Mouse (Mus musculus) urinary bladder, postnatal 0 days (tissue): Measurements from ENCODE around the gene Sptlc2. TPM values are rescaled to one million over a fixed set of nuclear protein-coding genes. Genes with fewer than 3 reads are reported as not detected.

Experiments
- microRNA-seq: library from miRNA; unstranded; fragments of <30 nt; microRNA quantifications from one replicate; pipeline ENCODE4, GENCODE M21; 2016
- polyA plus RNA-seq: library from polyadenylated mRNA; unstranded; fragments of >200 nt; fragmentation: Nextera tagmentation; extraction: Ambion mirVana; gene quantifications from 2 replicates; pipeline ENCODE4 v1.2.1, GENCODE M21; 2015

Gene Sptlc2
- 97.7 and 114 TPM in 2 replicates for polyA plus RNA-seq

DNA sequence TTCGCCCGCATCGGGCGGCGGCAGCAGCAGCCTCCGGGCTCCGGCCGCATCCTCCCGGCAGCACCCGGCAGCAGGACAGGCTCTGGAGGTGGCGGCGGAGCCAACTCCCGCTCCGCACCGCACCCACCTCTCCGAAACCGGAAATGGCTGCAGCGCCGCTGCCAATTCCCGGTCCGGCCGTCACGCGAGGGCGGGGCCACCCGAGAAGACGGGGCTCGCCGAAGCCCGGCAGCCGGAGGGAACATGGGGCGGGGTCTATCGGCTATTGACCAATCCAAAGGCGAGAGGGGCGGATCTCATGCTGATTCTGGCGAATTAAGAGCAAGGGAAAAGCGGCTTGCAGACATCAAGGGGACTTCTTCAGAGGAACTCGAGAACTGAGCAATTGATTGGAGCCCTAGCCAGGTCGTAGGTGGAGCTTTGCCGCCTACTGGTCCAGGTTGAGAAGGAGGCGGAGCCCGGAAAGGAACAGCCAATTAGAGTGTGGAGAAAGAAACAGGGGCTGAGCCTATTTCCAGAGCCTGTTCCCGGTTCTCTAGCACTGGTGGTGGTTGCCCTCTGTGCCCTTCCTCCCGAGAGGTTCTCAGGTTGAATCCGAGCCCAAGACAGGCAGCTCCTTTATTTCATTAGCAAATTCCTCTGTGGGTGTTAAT, at the start of gene Sptlc2:
Gene Sptlc2 (minus strand): TSS at position 234 of the 653 bp plus-strand sequence.

DNA sequence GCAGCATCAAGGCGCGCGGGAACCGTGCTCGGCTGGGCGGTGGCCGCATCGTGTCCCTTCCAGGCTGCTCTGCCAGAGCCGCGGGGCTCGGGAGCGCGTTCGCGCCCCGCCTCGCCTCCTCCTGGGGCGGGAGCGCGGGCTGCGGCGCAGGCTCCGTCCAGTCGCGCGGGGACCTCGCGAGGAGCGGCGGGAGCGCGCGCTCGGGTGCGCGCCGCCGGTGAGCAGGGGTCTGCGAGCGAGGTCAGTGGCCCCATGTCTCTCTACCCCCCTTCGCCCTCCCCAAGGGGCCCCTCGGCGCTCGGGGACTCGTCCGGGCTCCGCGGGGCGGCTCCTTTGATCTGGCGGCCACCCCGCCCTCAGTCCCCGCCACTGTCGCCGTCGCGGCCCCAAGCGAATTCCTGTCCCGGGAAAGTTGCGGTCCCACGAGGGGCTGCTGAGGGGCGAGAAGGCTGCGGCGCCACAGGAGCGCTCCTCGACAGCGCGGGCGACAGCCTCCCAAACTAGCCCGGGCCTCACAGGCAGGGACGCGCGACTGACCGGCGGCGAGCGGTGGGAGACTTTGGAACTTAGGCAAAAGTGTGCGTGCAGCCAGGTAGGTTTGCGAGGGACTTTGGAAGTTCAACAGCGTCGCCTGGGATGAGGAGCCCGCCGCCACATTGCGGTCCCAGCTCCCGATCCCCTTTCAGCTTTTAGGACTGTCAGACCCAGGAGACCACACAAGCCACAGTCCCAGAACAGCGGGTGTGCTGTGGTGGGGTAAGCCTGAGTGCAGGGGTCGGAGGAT, 88.3 kb downstream of the Sptlc2 start, which contains the start of gene Ism2:
Gene Ism2 (minus strand): TSS at position 49 of the 784 bp plus-strand sequence.

DNA sequence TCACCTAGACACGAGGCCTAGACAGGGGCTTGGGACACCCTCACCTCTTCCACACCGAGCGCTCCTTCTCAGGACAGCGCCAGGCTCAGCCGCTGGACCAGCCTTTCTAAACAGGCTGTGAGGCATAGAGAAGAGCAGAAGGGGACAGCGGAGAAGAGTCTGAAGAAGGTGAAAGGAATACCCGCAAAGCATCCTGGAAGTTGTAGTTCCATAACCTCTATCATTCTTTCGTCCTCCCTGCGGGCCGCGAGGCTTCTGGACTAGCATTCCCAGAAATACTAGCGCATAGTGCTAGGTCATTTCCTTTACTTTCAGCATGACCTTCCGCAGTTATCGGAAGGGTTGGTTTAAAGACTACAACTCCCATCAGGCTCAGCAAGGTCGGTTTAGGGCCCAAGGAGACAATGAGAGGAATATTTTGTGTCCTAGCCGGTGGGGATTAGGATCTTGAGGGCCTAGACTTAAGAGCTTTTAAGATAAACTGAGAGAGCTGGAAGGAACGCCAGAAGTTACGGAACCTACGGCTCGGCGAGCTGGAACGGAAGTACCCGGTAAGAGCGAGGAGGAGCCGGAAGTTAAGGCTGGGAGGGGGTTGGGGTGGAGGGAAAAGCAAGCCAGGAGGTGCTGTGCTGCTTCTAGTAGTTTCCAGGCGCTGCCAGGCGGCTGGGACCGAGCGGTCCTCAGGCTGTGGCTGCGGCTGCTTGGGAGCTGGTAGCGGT, 121.9 kb downstream of the Sptlc2 start, which contains the start of the genes Vipas39 and Ahsa1:
Gene Vipas39 (minus strand): TSS at position 149 of the 719 bp plus-strand sequence.
Gene Ahsa1 (plus strand): TSS at position 372 of the 719 bp plus-strand sequence.

Small RNAs within 50 kb of the gene (microRNA-seq; reads per million reads assigned to microRNA genes)
- not detected for gene Gm47293
- 96.1 reads per million, percentile 46 among the genes with 10 or more reads in this experiment for gene Mir3068

Other genes starting within 250 kb of the Sptlc2 start
- 26.6 and 27.0 TPM in 2 replicates for gene Gstz1, start 241.2 kb downstream of the Sptlc2 start, polyA plus RNA-seq
- gene Pomt2, start 240.4 kb downstream of the Sptlc2 start, polyA plus RNA-seq, result 7.4 and 10.0 TPM in 2 replicates
- 0.59 and 1.0 TPM in 2 replicates for gene Samd15, start 188.6 kb downstream of the Sptlc2 start, polyA plus RNA-seq
- gene Tmed8, start 187.9 kb downstream of the Sptlc2 start, polyA plus RNA-seq, result 1.4 TPM in 2 replicates
- not detected in 2 replicates for gene Noxred1, start 149.6 kb downstream of the Sptlc2 start, polyA plus RNA-seq
- 18.4 and 19.1 TPM in 2 replicates for gene Vipas39, start 122.1 kb downstream of the Sptlc2 start, polyA plus RNA-seq
- gene Ahsa1, start 121.9 kb downstream of the Sptlc2 start, polyA plus RNA-seq, result 123 and 128 TPM in 2 replicates
- gene Ism2, start 88.7 kb downstream of the Sptlc2 start, polyA plus RNA-seq, result 0.13 and 0.31 TPM in 2 replicates
- 253 and 269 TPM in 2 replicates for gene Slirp, start 55.5 kb upstream of the Sptlc2 start, polyA plus RNA-seq
- 22.4 and 24.9 TPM in 2 replicates for gene Alkbh1, start 55.7 kb upstream of the Sptlc2 start, polyA plus RNA-seq
- gene Snw1, start 83.9 kb upstream of the Sptlc2 start, polyA plus RNA-seq, result 67.3 and 69.9 TPM in 2 replicates
- not detected in 2 replicates for gene Gm5788, start 106.4 kb upstream of the Sptlc2 start, polyA plus RNA-seq
- gene Gm8300, start 126.0 kb upstream of the Sptlc2 start, polyA plus RNA-seq, result not detected in 2 replicates
- gene Oog1, start 214.3 kb upstream of the Sptlc2 start, polyA plus RNA-seq, result not detected in 2 replicates
- not detected in 2 replicates for gene Gm4027, start 230.5 kb upstream of the Sptlc2 start, polyA plus RNA-seq